Mouse (Mus musculus) heart, postnatal 36 days (tissue): ENCODE results near the gene Inpp5a. TPM values are rescaled to one million over a fixed set of nuclear protein-coding genes. Genes with fewer than 3 reads are reported as not detected.
A peak's percentile ranks its signal among the peaks of the same experiment; 100 is the strongest.
"Not testable (repeated sequence)": the region's sequence is repeated elsewhere in the genome, so short reads cannot be mapped to it uniquely, and the experiment has no call there.

Experiments used
- DNase-seq, 2 experiments: peaks; one replicate each; pipeline ENCODE4 v3.0.0; 2021 to 2022
- intact Hi-C: fragments of 180-260 bp; cut with DNase I; formaldehyde crosslinking; loops from one replicate; pipeline ENCODE4 v1.15.1; 2025
- total RNA-seq, 2 experiments: library from RNA; stranded (reverse); gene quantifications; 2 replicates each; pipeline ENCODE4 v1.2.3; 2021

The Inpp5a gene
- total RNA-seq, 2 experiments from 2014 or later: 273 to 286 TPM

- intact Hi-C loops: no loop called here
- peak; percentile 51 to 58 for DNase-seq
Measured at GRCm38 (mm10) chr7:139397521-139397920, 8.6 kb downstream of the Inpp5a start.

GRCm38 (mm10) chr7:139398111-139398510 is 9.2 kb downstream of the Inpp5a start:
- DNase-seq: no peak
- intact Hi-C loops: no loop called here

- no peak for DNase-seq
- intact Hi-C loops: no loop called here
Measured at GRCm38 (mm10) chr7:139398530-139399021, 9.7 kb downstream of the Inpp5a start.

- intact Hi-C loops: no loop called here
- no peak for DNase-seq
Measured at GRCm38 (mm10) chr7:139399572-139399971, 10.7 kb downstream of the Inpp5a start.

GRCm38 (mm10) chr7:139399977-139400685 is 11.2 kb downstream of the Inpp5a start:
- DNase-seq: no peak
- intact Hi-C loops: no loop called here

- intact Hi-C loops: no loop called here
- DNase-seq: no peak
Measured at GRCm38 (mm10) chr7:139400926-139401325, 12.0 kb downstream of the Inpp5a start.

- no peak for DNase-seq
Measured at GRCm38 (mm10) chr7:139401791-139402190, 12.9 kb downstream of the Inpp5a start.

GRCm38 (mm10) chr7:139402721-139403120 is 13.8 kb downstream of the Inpp5a start:
- DNase-seq: no peak
- intact Hi-C loops: no loop called here

More at GRCm38 (mm10) chr7:139401791-139402190, 12.9 kb downstream of the Inpp5a start:
- intact Hi-C loops: no loop called here

- DNase-seq: no peak
- intact Hi-C loops: no loop called here
Measured at GRCm38 (mm10) chr7:139406581-139406980, 17.7 kb downstream of the Inpp5a start.

- intact Hi-C loops: no loop called here
- no peak for DNase-seq
Measured at GRCm38 (mm10) chr7:139407966-139408365, 19.1 kb downstream of the Inpp5a start.

GRCm38 (mm10) chr7:139409903-139410302 is 21.0 kb downstream of the Inpp5a start:
- intact Hi-C loops: no loop called here
- no peak for DNase-seq

- peak in 1 of 2 experiments; percentile 48 for DNase-seq
- intact Hi-C loops: no loop called here
Measured at GRCm38 (mm10) chr7:139412223-139412950, 23.5 kb downstream of the Inpp5a start.

GRCm38 (mm10) chr7:139413400-139413799 is 24.5 kb downstream of the Inpp5a start:
- no peak for DNase-seq
- intact Hi-C loops: no loop called here

GRCm38 (mm10) chr7:139415616-139416225 is 26.8 kb downstream of the Inpp5a start:
- intact Hi-C loops: no loop called here
- no peak for DNase-seq

- no peak for DNase-seq
- intact Hi-C loops: no loop called here
Measured at GRCm38 (mm10) chr7:139418371-139418770, 29.5 kb downstream of the Inpp5a start.

- intact Hi-C loops: no loop called here
- DNase-seq: no peak
Measured at GRCm38 (mm10) chr7:139422827-139423226, 33.9 kb downstream of the Inpp5a start.

GRCm38 (mm10) chr7:139434095-139434830 is 45.4 kb downstream of the Inpp5a start:
- peak; percentile 65 to 72 for DNase-seq
- intact Hi-C loops: no loop called here

- not testable (repeated sequence) for DNase-seq
Measured at GRCm38 (mm10) chr7:139434931-139435330, 46.0 kb downstream of the Inpp5a start.

GRCm38 (mm10) chr7:139435749-139436148 is 46.8 kb downstream of the Inpp5a start:
- no peak for DNase-seq
- intact Hi-C loops: loop anchor here (5.0 kb wide), 1 partner anchor 37 kb away; no protein-coding TSS in a partner anchor

More at GRCm38 (mm10) chr7:139434931-139435330, 46.0 kb downstream of the Inpp5a start:
- intact Hi-C loops: loop anchor here (5.0 kb wide), 1 partner anchor 37 kb away; no protein-coding TSS in a partner anchor

- DNase-seq: no peak
- intact Hi-C loops: loop anchor here (5.0 kb wide), 1 partner anchor 35 kb away; no protein-coding TSS in a partner anchor
Measured at GRCm38 (mm10) chr7:139436951-139437350, 48.0 kb downstream of the Inpp5a start.
